Mouse (Mus musculus) adrenal gland, adult (tissue): Measurements from ENCODE around the gene Utp11.

ENCODE experiments used
- DNase-seq, 2 experiments: peaks; one replicate each; pipeline ENCODE4 v3.0.0; 2022 to 2023; ENCODE audit warnings: low spot score in 1 of 2; ENCODE audit not compliant: inconsistent age in 2 of 2

Gene Utp11

DNA sequence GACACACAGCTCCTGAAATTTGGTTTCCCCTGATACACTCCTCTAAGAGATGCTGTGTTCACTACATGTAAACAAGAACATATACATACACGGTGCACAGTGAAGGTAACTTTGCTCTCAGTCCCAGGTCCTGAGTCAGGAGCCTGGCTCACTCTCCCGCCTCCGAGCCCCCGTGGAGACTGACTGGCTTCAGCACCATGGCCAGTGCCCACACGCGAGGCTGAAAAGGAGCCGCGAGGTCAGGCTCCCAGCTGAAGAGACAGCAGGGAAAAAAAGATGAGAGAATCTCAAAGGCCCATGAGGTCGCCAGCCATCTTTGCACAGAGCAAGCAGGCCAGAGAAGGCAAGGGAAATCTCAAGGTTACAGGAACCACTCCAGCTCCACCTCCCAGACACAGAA lies 60.1 kb downstream of the Utp11 start:
- DNase-seq: peak; percentile 15 to 74

GRCm38 (mm10) chr4:124632856-124633255 lies 60.5 kb downstream of the Utp11 start:
- DNase-seq: no peak

DNA sequence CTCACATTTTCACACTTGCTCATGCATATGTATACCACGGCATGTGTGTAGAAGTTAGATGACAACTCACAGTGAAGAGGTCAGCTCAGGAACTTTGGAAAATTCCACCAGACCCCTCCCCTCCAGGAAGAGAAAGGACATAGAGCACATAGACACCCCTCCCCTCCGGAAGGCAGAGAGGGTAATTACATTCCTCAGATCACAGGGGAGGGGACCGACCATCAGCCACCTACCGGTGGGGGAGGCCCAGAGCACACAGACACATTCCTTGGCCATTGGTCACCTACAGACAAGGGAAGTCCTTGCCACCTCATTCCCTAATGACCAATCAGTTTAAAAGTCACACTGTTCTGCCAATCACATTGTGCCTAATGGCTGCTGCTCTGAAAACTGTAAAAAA lies 61.9 kb downstream of the Utp11 start:
- no peak for DNase-seq
